Mouse (Mus musculus): ENCODE results near the gene Sort1. TPM values are rescaled to one million over a fixed set of nuclear protein-coding genes. Genes with fewer than 3 reads are reported as not detected.

Sort1 gene
- polyA plus RNA-seq, 1 experiment from 2014 or later, result 32.7 TPM

DNA sequence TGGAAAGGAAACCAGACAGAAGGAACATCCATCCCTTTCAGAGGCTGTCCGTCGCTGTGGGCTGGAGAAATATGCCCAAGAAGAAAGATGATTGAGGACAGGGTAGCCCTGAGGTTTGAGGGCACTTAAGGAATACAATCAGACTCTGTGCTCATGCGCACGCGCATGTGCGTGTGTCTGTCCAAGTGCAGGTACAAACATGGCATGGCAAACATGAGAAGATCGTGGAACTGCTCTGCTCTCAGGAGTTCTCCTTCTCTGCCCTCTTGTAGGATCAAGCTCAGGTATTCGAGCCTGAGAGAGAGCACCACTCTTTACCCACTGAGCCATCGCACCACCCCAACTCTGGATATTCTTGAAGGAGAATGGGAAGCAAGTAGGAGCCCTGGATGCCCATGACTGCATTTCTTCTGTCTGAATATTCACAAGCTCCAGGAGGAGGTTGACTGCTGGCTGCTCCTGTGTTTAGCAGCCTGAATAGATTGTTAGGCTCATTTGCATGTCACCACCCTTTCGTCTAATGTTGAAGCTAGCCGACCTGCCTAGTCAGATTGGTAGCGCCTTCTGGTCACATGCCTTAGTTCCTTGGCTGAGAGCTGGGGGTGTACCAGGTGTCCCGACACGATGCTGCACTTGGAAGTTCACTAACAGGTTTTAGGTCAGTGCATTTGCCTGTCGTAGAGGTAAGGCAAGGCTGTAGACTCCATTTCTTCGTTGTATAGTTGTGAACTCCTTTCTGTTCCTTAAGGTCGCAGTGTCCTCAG, 7.3 kb downstream of the Sort1 start:
- H3K27me3 ChIP-seq (ENCODE audit: control insufficient read depth, insufficient read depth, low read length), result no peaks in the 10 kb centered on the region
- no peaks in the 10 kb centered on the region for H3K9me3 ChIP-seq (ENCODE audit: control insufficient read depth, low read length)
- no peak overlapping the region for H3K27ac ChIP-seq (ENCODE audit: low read depth, low read length)
- no peak overlapping the region for H3K9ac ChIP-seq (ENCODE audit: low read length)
- no peak overlapping the region for H3K4me3 ChIP-seq (ENCODE audit: low read depth, low read length)
- WGBS, result 65% methylated on average over 17 of the region's 17 CpGs
- ATAC-seq (ENCODE audit: insufficient read depth, low FRiP score, low TSS enrichment) (no peak), DNase-seq (ENCODE audit: low spot score) (no peak)
- H3K4me1 ChIP-seq (ENCODE audit: control insufficient read depth, insufficient read depth, low read length), result peaks cover 36% of the 10 kb centered on the region
- H3K36me3 ChIP-seq (ENCODE audit: control insufficient read depth, insufficient read depth, low read length), result no peaks in the 10 kb centered on the region
- no peak overlapping the region for H3K4me2 ChIP-seq (ENCODE audit: low read depth)

DNA sequence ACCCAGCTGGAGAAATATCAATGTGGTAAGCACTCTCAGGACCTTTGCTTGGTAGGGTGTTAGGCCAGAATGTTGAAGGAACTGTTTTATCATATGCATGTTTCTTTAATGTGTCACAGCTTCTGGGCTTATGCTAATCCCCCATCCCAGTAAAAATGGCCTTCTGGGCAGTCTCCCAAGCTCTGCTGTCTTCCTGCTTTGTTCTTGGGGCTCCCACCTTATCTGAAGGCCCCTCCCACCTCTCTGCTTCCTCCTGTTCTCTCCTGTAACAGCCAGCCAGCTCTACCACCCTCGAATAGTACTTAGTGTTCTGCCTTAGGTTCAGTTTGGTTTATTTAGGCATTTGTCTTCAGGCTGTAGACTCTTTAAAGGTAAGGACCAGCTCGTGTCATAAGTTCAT, 10.5 kb downstream of the Sort1 start:
- DNase-seq (ENCODE audit: low spot score), result no peak
- Histone ChIP-seq H3K9me3 (ENCODE audit: control insufficient read depth, low read length) (no peaks in the 10 kb centered on the region), H3K4me3 (ENCODE audit: low read depth, low read length) (no peak overlapping the region), H3K27ac (ENCODE audit: low read depth, low read length) (no peak overlapping the region), H3K4me1 (ENCODE audit: control insufficient read depth, insufficient read depth, low read length) (peaks cover 24% of the 10 kb centered on the region), H3K36me3 (ENCODE audit: control insufficient read depth, insufficient read depth, low read length) (no peaks in the 10 kb centered on the region), H3K4me2 (ENCODE audit: low read depth) (no peak overlapping the region), H3K27me3 (ENCODE audit: control insufficient read depth, insufficient read depth, low read length) (no peaks in the 10 kb centered on the region), H3K9ac (ENCODE audit: low read length) (no peak overlapping the region)
- 52% methylated on average over 2 of the region's 2 CpGs for WGBS
- no peak for ATAC-seq (ENCODE audit: insufficient read depth, low FRiP score, low TSS enrichment)

DNA sequence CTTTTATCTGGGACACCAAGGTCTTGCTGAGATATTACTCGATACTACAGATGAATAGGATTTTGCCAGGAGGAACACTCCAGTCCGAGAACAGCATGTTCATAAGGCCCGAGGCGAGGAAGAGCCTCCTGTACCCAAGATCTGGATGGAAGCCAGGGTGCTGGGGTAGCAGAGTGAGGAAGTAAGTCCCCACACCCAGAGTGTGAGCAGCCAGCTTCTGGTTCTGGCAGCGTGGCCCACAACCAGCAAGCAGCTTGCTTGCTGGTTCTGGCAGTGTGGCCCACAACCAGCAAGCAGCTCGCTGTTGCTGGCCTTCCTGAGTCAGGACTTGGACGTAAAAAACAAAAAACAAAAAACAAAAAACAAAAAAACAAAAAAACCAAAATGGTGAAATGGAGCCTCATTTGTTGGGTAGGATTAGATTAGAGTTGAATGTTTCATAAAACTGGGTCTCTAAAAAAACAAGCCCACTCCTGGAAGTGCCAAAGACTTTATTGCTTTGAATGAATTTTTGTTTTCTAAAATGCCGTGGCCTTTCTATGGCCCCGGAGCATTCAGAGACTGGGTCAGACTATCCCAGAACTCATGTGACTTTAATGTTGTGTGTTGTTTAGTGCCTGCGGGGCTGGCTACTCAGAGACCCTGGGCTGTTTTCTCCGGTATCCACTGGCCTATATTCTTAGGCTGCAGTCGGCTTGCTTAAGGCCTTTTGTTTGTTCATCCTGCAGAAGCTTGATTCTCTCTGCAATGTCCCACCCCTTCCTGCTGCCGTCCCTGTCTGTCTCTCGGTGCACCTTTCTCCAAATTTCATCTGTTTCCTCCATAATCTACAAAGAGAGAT, 11.7 kb downstream of the Sort1 start:
- H3K4me2 ChIP-seq (ENCODE audit: low read depth), result peak overlapping the region; percentile 32
- DNase-seq (ENCODE audit: low spot score) (no peak), ATAC-seq (ENCODE audit: insufficient read depth, low FRiP score, low TSS enrichment) (no peak)
- H3K4me3 ChIP-seq (ENCODE audit: low read depth, low read length), result peak overlapping the region; percentile 12
- H3K4me1 ChIP-seq (ENCODE audit: control insufficient read depth, insufficient read depth, low read length), result peaks cover 24% of the 10 kb centered on the region
- H3K36me3 ChIP-seq (ENCODE audit: control insufficient read depth, insufficient read depth, low read length), result no peaks in the 10 kb centered on the region
- H3K27me3 ChIP-seq (ENCODE audit: control insufficient read depth, insufficient read depth, low read length), result no peaks in the 10 kb centered on the region
- H3K9ac ChIP-seq (ENCODE audit: low read length), result peak overlapping the region; percentile 29
- peak overlapping the region; percentile 67; the same call in 1 of the 2 replicates for H3K27ac ChIP-seq (ENCODE audit: low read depth, low read length)
- WGBS, result 41% methylated on average over 14 of the region's 14 CpGs
- H3K9me3 ChIP-seq (ENCODE audit: control insufficient read depth, low read length), result no peaks in the 10 kb centered on the region

DNA sequence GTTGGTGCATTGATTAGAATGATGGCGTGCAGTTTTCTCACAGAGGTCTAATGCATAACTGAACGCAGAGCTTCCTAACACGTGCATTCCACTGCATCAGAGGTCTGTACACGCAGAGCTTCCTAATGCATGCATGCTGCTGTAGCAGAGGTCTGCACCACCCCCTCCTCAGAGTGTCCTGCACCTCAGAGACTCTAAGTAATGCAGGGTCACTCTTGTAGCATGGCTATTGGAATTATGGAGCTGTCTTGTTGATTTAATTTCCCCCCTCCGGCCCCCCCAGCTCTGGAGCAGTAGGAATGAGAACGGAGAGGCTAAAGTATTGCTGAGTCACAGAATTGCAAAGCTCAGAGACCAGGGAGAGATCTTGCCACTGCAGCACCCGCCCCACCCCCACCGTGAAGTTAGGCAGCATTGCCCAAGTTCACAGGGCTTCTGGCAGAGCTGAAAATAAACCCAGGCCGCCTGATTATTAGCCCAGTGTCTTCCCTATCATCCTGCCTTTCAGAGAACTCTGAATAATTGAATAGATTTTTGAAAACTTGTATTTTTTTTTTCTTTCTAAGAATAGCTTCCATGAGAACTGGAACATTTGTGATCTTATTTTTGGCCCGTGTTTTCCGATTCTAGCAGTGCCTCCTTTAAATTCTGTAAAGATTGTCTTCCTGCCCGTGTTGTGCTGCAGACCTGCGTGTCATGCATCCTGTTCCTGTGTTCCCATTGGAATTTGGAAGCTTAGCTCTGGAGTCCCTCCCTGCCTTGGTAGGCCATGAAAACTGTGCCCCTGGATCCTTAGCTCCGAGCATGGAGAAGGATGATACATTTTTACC, 12.6 kb downstream of the Sort1 start:
- peaks cover 24% of the 10 kb centered on the region for H3K4me1 ChIP-seq (ENCODE audit: control insufficient read depth, insufficient read depth, low read length)
- H3K27ac ChIP-seq (ENCODE audit: low read depth, low read length), result peak overlapping the region; percentile 67; the same call in 1 of the 2 replicates
- ATAC-seq (ENCODE audit: insufficient read depth, low FRiP score, low TSS enrichment) (peak; percentile 73), DNase-seq (ENCODE audit: low spot score) (peak; percentile 58)
- H3K36me3 ChIP-seq (ENCODE audit: control insufficient read depth, insufficient read depth, low read length), result no peaks in the 10 kb centered on the region
- peak overlapping the region; percentile 32 for H3K4me2 ChIP-seq (ENCODE audit: low read depth)
- H3K4me3 ChIP-seq (ENCODE audit: low read depth, low read length), result peak overlapping the region; percentile 12
- WGBS, result 20% methylated on average over 14 of the region's 14 CpGs
- peak overlapping the region; percentile 29 for H3K9ac ChIP-seq (ENCODE audit: low read length)
- no peaks in the 10 kb centered on the region for H3K9me3 ChIP-seq (ENCODE audit: control insufficient read depth, low read length)
- no peaks in the 10 kb centered on the region for H3K27me3 ChIP-seq (ENCODE audit: control insufficient read depth, insufficient read depth, low read length)

DNA sequence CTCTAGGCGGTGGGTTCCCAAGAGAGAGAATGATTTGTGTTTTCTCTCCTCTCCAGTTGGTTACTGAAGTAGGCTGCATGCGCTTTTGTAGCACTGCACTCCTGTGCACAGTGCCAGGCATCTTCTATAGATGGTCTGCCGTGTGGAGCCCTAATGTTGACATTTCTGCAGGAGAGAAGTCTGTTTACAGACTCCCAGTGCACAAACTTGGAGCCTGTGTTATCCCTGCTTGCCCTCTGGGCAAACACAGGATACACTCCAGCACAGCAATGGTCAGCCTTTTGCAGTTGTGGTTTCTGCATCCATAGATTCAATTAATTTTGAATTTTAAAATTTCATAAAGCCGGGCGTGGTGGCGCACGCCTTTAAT, 13.2 kb downstream of the Sort1 start:
- no peak overlapping the region for H3K27ac ChIP-seq (ENCODE audit: low read depth, low read length)
- ATAC-seq (ENCODE audit: insufficient read depth, low FRiP score, low TSS enrichment) (no peak), DNase-seq (ENCODE audit: low spot score) (no peak)
- 77% methylated on average over 7 of the region's 7 CpGs for WGBS
- H3K4me1 ChIP-seq (ENCODE audit: control insufficient read depth, insufficient read depth, low read length), result peaks cover 24% of the 10 kb centered on the region
- H3K36me3 ChIP-seq (ENCODE audit: control insufficient read depth, insufficient read depth, low read length), result no peaks in the 10 kb centered on the region
- H3K9me3 ChIP-seq (ENCODE audit: control insufficient read depth, low read length), result no peaks in the 10 kb centered on the region
- no peaks in the 10 kb centered on the region for H3K27me3 ChIP-seq (ENCODE audit: control insufficient read depth, insufficient read depth, low read length)
- H3K4me2 ChIP-seq (ENCODE audit: low read depth), result no peak overlapping the region
- no peak overlapping the region for H3K4me3 ChIP-seq (ENCODE audit: low read depth, low read length)
- H3K9ac ChIP-seq (ENCODE audit: low read length), result peak overlapping the region; percentile 23; the same call in 1 of the 2 replicates

DNA sequence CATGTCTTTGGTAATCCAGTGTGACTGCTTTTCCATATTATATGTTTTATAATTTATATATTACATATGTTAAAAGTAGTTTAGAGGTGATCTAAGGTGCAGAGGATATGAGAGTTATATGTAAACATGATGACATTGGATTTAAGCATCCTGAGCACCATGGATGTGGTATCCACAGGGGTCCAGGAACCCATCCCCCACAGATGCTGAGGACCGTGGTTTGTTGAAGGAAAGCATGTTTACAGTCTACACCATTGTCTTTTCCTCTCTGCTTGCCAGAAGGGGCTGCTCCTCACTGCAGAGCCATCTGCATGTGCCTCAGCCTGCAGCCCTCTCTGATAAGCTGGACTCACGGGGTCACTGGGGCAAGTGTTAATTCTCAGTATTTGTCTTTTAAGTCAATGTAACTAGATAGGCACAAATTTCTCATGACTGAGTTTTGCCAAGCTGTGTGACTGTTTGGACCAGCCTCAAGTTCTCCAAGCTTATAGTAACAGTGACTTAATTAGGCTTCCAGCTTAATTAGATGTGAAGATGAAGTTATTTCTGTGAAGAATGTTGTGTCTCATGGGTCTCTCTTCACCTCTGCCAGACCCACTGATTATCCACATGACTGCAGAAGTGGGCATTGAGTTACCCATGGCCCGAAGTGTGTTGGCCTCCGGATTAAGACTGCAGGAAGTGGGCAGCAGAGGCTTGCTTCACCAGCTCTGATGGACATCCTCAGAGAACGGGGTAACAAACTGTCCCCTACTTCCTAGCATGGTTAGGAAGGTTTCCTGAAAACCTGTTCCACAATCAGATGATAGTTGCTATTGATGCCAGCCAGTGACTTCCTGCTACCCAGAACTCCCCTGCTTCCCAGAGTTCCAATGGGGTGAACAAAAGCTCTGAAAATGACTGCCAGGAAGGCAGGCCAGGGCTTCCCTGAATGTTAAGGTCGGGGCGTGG, 14.0 kb downstream of the Sort1 start:
- 69% methylated on average over 7 of the region's 7 CpGs for WGBS
- no peak overlapping the region for H3K27ac ChIP-seq (ENCODE audit: low read depth, low read length)

DNA sequence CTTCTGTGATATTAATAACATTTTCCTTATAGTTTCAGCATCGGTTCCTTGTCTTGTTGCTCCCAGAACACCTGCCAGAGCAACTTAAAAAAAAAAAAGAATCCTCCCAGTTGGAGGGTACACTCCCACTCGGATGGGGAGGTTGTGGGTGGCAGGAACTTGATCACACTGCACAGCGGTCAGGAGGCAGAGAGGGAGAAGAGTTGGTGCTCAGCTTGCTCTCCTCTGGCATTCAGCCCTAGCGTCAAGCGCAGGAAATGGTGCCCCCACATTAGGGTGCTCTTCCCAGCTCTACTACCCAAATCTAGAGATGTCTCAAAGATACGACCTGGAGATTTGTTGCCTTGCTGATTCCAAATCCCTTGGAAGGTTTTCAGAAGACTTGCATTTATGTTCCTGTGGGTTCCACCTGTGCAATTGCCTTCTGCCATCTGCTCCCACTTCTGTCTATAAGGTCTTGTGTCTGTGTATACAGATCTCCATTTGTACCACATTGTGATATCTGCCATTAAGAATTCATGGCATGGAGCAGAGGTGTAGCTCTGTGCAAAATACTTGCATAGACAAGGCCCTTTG, 16.7 kb downstream of the Sort1 start:
- Histone ChIP-seq H3K4me2 (ENCODE audit: low read depth) (no peak overlapping the region), H3K27ac (ENCODE audit: low read depth, low read length) (no peak overlapping the region), H3K36me3 (ENCODE audit: control insufficient read depth, insufficient read depth, low read length) (no peaks in the 10 kb centered on the region), H3K27me3 (ENCODE audit: control insufficient read depth, insufficient read depth, low read length) (no peaks in the 10 kb centered on the region), H3K4me1 (ENCODE audit: control insufficient read depth, insufficient read depth, low read length) (peaks cover 18% of the 10 kb centered on the region), H3K4me3 (ENCODE audit: low read depth, low read length) (no peak overlapping the region), H3K9ac (ENCODE audit: low read length) (no peak overlapping the region), H3K9me3 (ENCODE audit: control insufficient read depth, low read length) (no peaks in the 10 kb centered on the region)
- 91% methylated on average over 6 of the region's 6 CpGs for WGBS
- DNase-seq (ENCODE audit: low spot score) (no peak), ATAC-seq (ENCODE audit: insufficient read depth, low FRiP score, low TSS enrichment) (no peak)

More for the DNA sequence above, 14.0 kb downstream of the Sort1 start:
- Histone ChIP-seq H3K4me2 (ENCODE audit: low read depth) (no peak overlapping the region), H3K9me3 (ENCODE audit: control insufficient read depth, low read length) (no peaks in the 10 kb centered on the region), H3K9ac (ENCODE audit: low read length) (no peak overlapping the region), H3K4me3 (ENCODE audit: low read depth, low read length) (no peak overlapping the region), H3K4me1 (ENCODE audit: control insufficient read depth, insufficient read depth, low read length) (peaks cover 24% of the 10 kb centered on the region), H3K36me3 (ENCODE audit: control insufficient read depth, insufficient read depth, low read length) (no peaks in the 10 kb centered on the region), H3K27me3 (ENCODE audit: control insufficient read depth, insufficient read depth, low read length) (no peaks in the 10 kb centered on the region)
- ATAC-seq (ENCODE audit: insufficient read depth, low FRiP score, low TSS enrichment), result no peak
- no peak for DNase-seq (ENCODE audit: low spot score)

Data from neural tube, embryonic 11.5 days (tissue).